Comparison of ENCODE assay signal across 8 mouse cellular contexts in genomic region chr5:64202306-64202705, GRCm38 (mm10). TPM values are rescaled to one million over a fixed set of nuclear protein-coding genes. Genes with fewer than 3 reads are reported as not detected.
DNase-seq lines count a peak whose midpoint lies in the region; ATAC-seq and TF ChIP-seq lines count a peak whose summit lies in the region.

No protein-coding gene starts in this region.

- H3K4me1 ChIP-seq in lung, embryonic 14.5 days (ENCODE audit: insufficient read depth), result no peaks in the 10 kb centered on the region
- no peaks in the 10 kb centered on the region for H3K4me1 ChIP-seq in stomach, embryonic 15.5 days

- no peak overlapping the region for H3K4me2 ChIP-seq in lung, embryonic 14.5 days
- no peak overlapping the region for H3K4me2 ChIP-seq in stomach, embryonic 15.5 days

- no peak overlapping the region for H3K4me3 ChIP-seq in lung, embryonic 14.5 days (ENCODE audit: low read depth, low read length)
- no peak overlapping the region for H3K4me3 ChIP-seq in stomach, embryonic 15.5 days (replicated peaks)

- no peak for ATAC-seq in lung, embryonic 14.5 days (ENCODE audit: insufficient read depth)
- 0 out of 2 replicates have a peak, but pooled peaks have one; percentile 22 for ATAC-seq in stomach, embryonic 15.5 days (ENCODE audit: insufficient read depth, low FRiP score, low read depth)

- DNase-seq in adrenal gland, adult (ENCODE audit: inconsistent age in 2 of 2, low spot score in 1 of 2), result peak; percentile 38 to 80
- no peak for DNase-seq in adrenal gland, adult 8-10 months
- peak; percentile 18 for DNase-seq in right cerebral cortex, adult 18-20 months
- no peak for DNase-seq in right cerebral cortex, postnatal 4 days
- peak; percentile 36 to 59 for DNase-seq in cerebellum, postnatal 14 days
- peak; percentile 45 for DNase-seq in heart, postnatal 4 days
- DNase-seq in lung, embryonic 14.5 days, result peak; percentile 80

- H3K36me3 ChIP-seq in lung, embryonic 14.5 days (ENCODE audit: insufficient read depth), result 0 out of 2 replicates have a peak, but pooled peaks cover 5% of the 10 kb centered on the region
- H3K36me3 ChIP-seq in stomach, embryonic 15.5 days, result no peaks in the 10 kb centered on the region

- H3K9me3 ChIP-seq in lung, embryonic 14.5 days (ENCODE audit: low read depth, low read length), result no peaks in the 10 kb centered on the region
- H3K9me3 ChIP-seq in stomach, embryonic 15.5 days, result no peaks in the 10 kb centered on the region

- H3K27ac ChIP-seq in lung, embryonic 14.5 days (ENCODE audit: low read depth), result no peak overlapping the region
- no peak overlapping the region for H3K27ac ChIP-seq in stomach, embryonic 15.5 days

- WGBS in lung, embryonic 14.5 days, result 32% methylated on average over 2 of the region's 2 CpGs
- 30% methylated on average over 2 of the region's 2 CpGs for WGBS in stomach, embryonic 15.5 days

- no peaks in the 10 kb centered on the region for H3K27me3 ChIP-seq in lung, embryonic 14.5 days (ENCODE audit: insufficient read depth, low read length)
- H3K27me3 ChIP-seq in stomach, embryonic 15.5 days (replicated peaks), result no peaks in the 10 kb centered on the region

- TF ChIP-seq CTCF in lung, embryonic 14.5 days (IDR thresholded peaks at IDR 0.05; ENCODE audit: low read depth), result peak; percentile 92

- no peak overlapping the region for H3K9ac ChIP-seq in lung, embryonic 14.5 days
- H3K9ac ChIP-seq in stomach, embryonic 15.5 days, result no peak overlapping the region

RNA-seq across cellular contexts. Expression of gene Tbc1d1, which starts 46.2 kb away (rescaled TPM):
- total RNA-seq in adrenal gland, adult 8-10 months (2022), result 10 to 100 TPM; 10.2 to 17.7 (median 14.7) TPM
- 10 to 100 TPM; 55.5 to 58.6 TPM for total RNA-seq in heart, postnatal 4 days (2021)
- 54.4 and 58.7 TPM in 2 replicates for polyA plus RNA-seq in lung, embryonic 14.5 days (2014; fragmentation: Nextera tagmentation; extraction: Ambion mirVana)
- 28.9 and 33.3 TPM in 2 replicates for polyA plus RNA-seq in stomach, embryonic 15.5 days (2015; fragmentation: Nextera tagmentation; extraction: Ambion mirVana)

Comparison
In these comparisons a context has a peak if more than half of its experiments do, and no peak if none do; other contexts are left out.
1. DNase-seq: peak in adrenal gland, adult (2 of 2), right cerebral cortex, adult 18-20 months (single experiment), cerebellum, postnatal 14 days (2 of 2), heart, postnatal 4 days (single experiment) and lung, embryonic 14.5 days (single experiment); none in adrenal gland, adult 8-10 months (single experiment) and right cerebral cortex, postnatal 4 days (single experiment).